Mouse (Mus musculus) megakaryocyte, embryonic 14.5 days (primary cell): ENCODE measurements at regions not wholly inside any gene's neighbourhood (a gene's known extent, or its start where the extent isn't known, plus 50 kb on each side); places are given as distances from the start of the nearest gene placed in this dataset.

Experiments used
- FLI1 ChIP-seq: IDR thresholded peaks from 2 replicates; pipeline ENCODE4 v1.6.1; 2012; ENCODE audit warnings: low read length, inconsistent platforms, mixed read lengths
- GATA1 ChIP-seq: IDR thresholded peaks from 3 replicates; pipeline ENCODE4 v1.6.1; 2012; ENCODE audit warnings: mixed read lengths, low read length, inconsistent platforms, borderline replicate concordance

GRCm38 (mm10) chr3:118140108-118140507, 271.4 kb upstream of the Snx7 start:
- TF ChIP-seq GATA1 (no peak), FLI1 (no peak)
